Mouse (Mus musculus) hindbrain, embryonic 13.5 days (tissue): ENCODE measurements around the gene Sp3. TPM values are rescaled to one million over a fixed set of nuclear protein-coding genes. Genes with fewer than 3 reads are reported as not detected.

Source experiments
- ATAC-seq: fragments of 200-750 bp; cut with Nextera tagmentation; 2 replicates; pipeline ENCODE4 v1.8.0; 2017; ENCODE audit warnings: moderate TSS enrichment; ENCODE audit not compliant: low FRiP score
- H3K27ac ChIP-seq: fragments of 300-500 bp; sonication (generic); 2 replicates; pipeline ENCODE4 v1.5.1; 2015; ENCODE audit warnings: inconsistent platforms, mild to moderate bottlenecking, moderate library complexity
- H3K27me3 ChIP-seq: fragments of 300-500 bp; sonication (generic); 2 replicates; pipeline ENCODE4 v1.6.1; 2015; ENCODE audit warnings: mild to moderate bottlenecking, inconsistent platforms
- H3K36me3 ChIP-seq: fragments of 300-500 bp; sonication (generic); 2 replicates; pipeline ENCODE4 v1.6.1; 2015; ENCODE audit warnings: mild to moderate bottlenecking, inconsistent platforms
- H3K4me1 ChIP-seq: fragments of 300-500 bp; sonication (generic); replicated peaks from 2 replicates; pipeline ENCODE4 v1.6.1; 2015; ENCODE audit warnings: inconsistent platforms
- H3K4me2 ChIP-seq: fragments of 300-500 bp; sonication (generic); 2 replicates; pipeline ENCODE4 v1.6.1; 2015; ENCODE audit warnings: inconsistent platforms, mild to moderate bottlenecking, moderate library complexity
- H3K4me3 ChIP-seq: fragments of 300-500 bp; sonication (generic); 2 replicates; pipeline ENCODE4 v1.5.1; 2015; ENCODE audit warnings: mild to moderate bottlenecking, inconsistent platforms
- H3K9ac ChIP-seq: fragments of 300-500 bp; sonication (generic); 2 replicates; pipeline ENCODE4 v1.6.1; 2015; ENCODE audit warnings: mild to moderate bottlenecking, inconsistent platforms
- H3K9me3 ChIP-seq: fragments of 300-500 bp; sonication (generic); 2 replicates; pipeline ENCODE4 v1.6.1; 2016; ENCODE audit warnings: inconsistent platforms
- WGBS: fragments of 180-500 bp; shearing (Covaris S2); methylation state at CpG from one replicate; pipeline ENCODE4 v1.1.7; 2015; 5-methylcytosine and 5-hydroxymethylcytosine counted together
- polyA plus RNA-seq: library from polyadenylated mRNA; unstranded; fragments of >200 nt; fragmentation: Nextera tagmentation; extraction: Ambion mirVana; gene quantifications from 2 replicates; pipeline ENCODE4 v1.2.1, GENCODE M21; 2015

The Sp3 gene
- polyA plus RNA-seq, 1 experiment from 2014 or later, result 43.3 TPM

DNA sequence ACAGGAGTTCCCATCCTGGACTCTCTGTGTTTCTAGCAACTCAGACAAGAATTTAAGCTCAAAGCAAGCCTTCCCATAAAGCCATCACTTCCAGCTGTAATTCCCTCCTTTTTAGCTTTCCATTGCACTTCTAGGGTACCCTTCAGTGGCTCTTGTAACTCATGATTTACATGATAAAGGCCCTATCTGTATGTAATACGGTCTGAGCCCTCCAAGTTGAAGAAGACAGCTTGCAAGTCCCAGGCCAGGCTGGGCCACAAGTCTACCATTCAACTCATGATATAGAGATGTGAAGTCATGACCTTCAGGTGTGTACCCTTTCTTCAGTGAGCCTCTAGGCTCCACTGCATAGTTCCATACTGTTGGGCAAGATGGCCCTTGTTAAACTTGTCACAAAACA, 5.3 kb upstream of the Sp3 start:
- no peaks in the 10 kb centered on the region for H3K27me3 ChIP-seq
- no peak overlapping the region for H3K4me2 ChIP-seq
- H3K4me3 ChIP-seq, result no peak overlapping the region
- peaks cover 5% of the 10 kb centered on the region for H3K4me1 ChIP-seq
- WGBS, result 29% methylated on average over 1 of the region's 1 CpGs
- H3K27ac ChIP-seq, result no peak overlapping the region
- H3K9me3 ChIP-seq, result 0 out of 2 replicates have a peak, but pooled peaks cover 6% of the 10 kb centered on the region
- no peak overlapping the region for H3K9ac ChIP-seq
- ATAC-seq, result no peak
- peaks cover 3% of the 10 kb centered on the region for H3K36me3 ChIP-seq

DNA sequence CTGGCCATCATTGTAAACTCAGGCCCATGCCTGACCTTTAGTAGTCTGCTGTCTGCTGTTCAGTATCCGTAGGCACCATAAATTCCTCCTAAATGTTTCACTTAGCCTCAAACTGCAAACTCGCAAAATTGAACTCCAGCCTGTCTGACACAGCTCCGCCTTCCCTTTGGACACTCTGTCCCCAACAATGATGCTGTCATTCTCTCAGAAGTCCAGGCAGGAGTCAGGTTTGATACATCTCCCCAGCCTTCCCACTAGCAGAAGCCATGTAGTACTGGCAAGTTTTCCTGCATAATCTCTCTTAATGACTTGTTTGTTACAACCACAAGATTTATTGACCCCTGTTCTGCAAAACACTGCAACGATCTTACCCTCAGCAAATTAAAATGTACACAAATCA, 4.6 kb upstream of the Sp3 start:
- Histone ChIP-seq H3K4me3 (no peak overlapping the region), H3K9me3 (0 out of 2 replicates have a peak, but pooled peaks cover 6% of the 10 kb centered on the region), H3K27ac (no peak overlapping the region), H3K9ac (no peak overlapping the region), H3K36me3 (peaks cover 3% of the 10 kb centered on the region), H3K4me2 (no peak overlapping the region), H3K4me1 (peaks cover 5% of the 10 kb centered on the region), H3K27me3 (no peaks in the 10 kb centered on the region)
- no peak for ATAC-seq
- 65% methylated on average over 4 of the region's 4 CpGs for WGBS

GRCm38 (mm10) chr2:72983211-72983610, 3.0 kb upstream of the Sp3 start:
- H3K36me3 ChIP-seq, result peaks cover 3% of the 10 kb centered on the region; the same call in 1 of the 2 replicates
- H3K9ac ChIP-seq, result no peak overlapping the region
- H3K4me1 ChIP-seq, result peaks cover 5% of the 10 kb centered on the region
- H3K9me3 ChIP-seq, result no peaks in the 10 kb centered on the region
- no peaks in the 10 kb centered on the region for H3K27me3 ChIP-seq
- no peak overlapping the region for H3K4me3 ChIP-seq
- 94% methylated on average over 3 of the region's 3 CpGs for WGBS
- H3K4me2 ChIP-seq, result no peak overlapping the region
- H3K27ac ChIP-seq, result no peak overlapping the region
- no peak for ATAC-seq

DNA sequence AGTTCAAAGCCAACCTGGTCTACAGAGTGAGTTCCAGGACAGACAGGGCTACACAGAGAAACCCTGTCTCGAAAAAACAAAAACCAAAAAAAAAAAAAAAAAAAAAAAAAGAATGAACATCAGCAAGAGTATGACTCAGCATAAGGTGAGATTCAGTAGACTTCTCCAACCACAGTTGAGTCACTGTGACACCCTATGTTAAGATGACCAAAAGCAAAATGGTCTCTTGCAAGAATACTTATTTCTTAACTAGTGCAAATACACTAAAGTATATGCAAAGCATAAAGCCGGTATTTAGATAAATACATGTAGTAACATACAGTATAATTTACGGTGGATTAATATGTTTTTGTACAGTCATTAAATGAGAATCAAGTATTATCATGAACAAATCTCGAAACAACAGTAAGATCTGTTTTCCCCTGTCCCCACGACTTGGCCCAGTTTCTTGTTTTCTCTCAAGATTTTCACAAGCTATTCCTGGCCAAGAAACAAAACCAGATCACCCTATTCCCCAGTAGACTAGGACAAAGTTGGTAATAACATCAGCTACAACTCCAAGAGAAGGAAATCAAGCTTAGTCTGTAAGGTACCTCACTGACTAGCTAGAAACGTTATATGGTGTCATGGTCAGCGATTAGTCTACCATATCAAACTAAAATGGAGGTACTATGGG, 2.0 kb upstream of the Sp3 start:
- no peaks in the 10 kb centered on the region for H3K27me3 ChIP-seq
- no peak for ATAC-seq
- no peak overlapping the region for H3K4me3 ChIP-seq
- no peaks in the 10 kb centered on the region for H3K36me3 ChIP-seq
- H3K9ac ChIP-seq, result no peak overlapping the region
- H3K4me1 ChIP-seq, result peaks cover 11% of the 10 kb centered on the region
- no peak overlapping the region for H3K27ac ChIP-seq
- H3K9me3 ChIP-seq, result no peaks in the 10 kb centered on the region
- WGBS, result 92% methylated on average over 7 of the region's 7 CpGs
- H3K4me2 ChIP-seq, result no peak overlapping the region

DNA sequence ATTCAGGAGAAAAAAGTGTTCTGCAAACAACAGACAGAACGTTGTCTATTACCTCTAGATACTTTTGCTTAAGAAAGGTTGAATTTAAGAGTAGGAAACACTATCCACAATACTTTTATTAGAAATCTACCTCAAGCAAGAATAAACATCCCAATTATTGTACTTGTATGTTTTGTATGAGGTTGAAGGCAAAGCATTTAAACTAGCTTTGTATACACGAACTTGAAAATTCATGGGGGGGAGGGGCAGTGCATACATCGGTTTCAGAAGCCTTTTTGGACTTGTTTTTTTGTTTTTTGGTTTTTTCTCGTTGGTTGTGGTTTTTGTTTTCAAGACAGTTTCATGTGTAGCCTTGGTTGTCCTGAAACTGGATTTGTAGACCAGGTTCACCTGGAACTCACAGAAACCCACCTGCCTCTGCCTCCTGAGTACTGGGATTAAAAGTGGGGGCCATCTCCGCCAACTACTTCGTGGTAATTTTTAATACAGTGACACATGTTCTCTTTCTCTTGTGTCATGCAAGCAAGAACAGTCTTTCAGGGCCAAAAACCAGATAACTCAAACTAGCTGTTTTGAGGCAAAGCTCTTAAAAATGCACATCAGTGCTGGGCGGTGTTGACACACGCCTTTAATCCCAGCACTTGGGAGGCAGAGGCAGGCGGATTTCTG, 1.3 kb upstream of the Sp3 start:
- Histone ChIP-seq H3K9ac (peak overlapping the region; percentile 100), H3K9me3 (no peaks in the 10 kb centered on the region), H3K4me1 (peaks cover 15% of the 10 kb centered on the region), H3K36me3 (no peaks in the 10 kb centered on the region), H3K27ac (peak overlapping the region; percentile 100; the same call in 1 of the 2 replicates), H3K4me3 (peak overlapping the region; percentile 98), H3K4me2 (peak overlapping the region; percentile 61), H3K27me3 (no peaks in the 10 kb centered on the region)
- ATAC-seq, result no peak
- 71% methylated on average over 9 of the region's 9 CpGs for WGBS

DNA sequence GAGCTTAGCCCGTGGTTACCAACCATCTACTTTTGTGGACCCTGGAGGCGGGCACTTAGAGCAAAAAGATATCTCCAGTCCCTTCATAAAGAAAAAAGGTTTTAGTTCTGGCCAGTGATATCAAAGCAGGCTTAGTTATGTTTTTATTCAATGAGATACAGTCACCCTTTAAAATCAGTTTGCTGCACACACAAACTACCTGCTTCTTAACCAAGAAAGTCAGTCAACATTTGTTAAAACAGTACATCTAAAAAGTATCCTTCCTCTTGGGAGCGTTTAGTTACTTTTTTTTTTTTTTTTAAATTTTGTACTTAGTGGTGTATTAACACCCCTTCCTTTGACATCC, 802 bp upstream of the Sp3 start:
- Histone ChIP-seq H3K4me3 (peak overlapping the region; percentile 98), H3K27me3 (no peaks in the 10 kb centered on the region), H3K4me2 (peak overlapping the region; percentile 61), H3K9me3 (no peaks in the 10 kb centered on the region), H3K4me1 (peaks cover 19% of the 10 kb centered on the region), H3K27ac (peak overlapping the region; percentile 100), H3K9ac (peak overlapping the region; percentile 100), H3K36me3 (no peaks in the 10 kb centered on the region)
- WGBS, result 19% methylated on average over 3 of the region's 3 CpGs
- no peak for ATAC-seq

DNA sequence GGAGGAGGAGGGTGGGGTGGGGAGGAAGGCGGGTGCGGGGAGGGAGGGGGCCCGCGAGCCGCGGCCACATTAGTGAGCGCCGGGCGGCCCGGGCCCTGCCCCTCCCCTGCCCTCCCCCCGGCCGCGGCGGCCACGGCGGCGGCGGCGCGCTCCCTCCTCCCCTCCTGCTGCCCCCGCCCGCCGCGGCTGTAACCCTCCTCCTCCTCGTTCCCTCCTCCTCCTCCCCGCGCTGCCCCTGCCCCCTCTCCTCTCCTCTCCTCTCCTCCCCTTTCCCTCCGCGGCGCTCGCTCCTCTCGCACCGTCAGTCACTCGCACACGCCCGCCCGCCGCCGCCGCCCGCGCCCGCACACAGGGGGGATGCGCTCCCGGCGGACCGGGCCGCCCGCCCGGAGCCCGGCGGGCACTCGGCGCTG, 581 bp downstream of the Sp3 start:
- peak; percentile 61 for ATAC-seq
- H3K4me3 ChIP-seq, result peak overlapping the region; percentile 98
- WGBS, result 0% methylated on average over 19 of the region's 54 CpGs

GRCm38 (mm10) chr2:72978901-72979658, 1.2 kb downstream of the Sp3 start:
- Histone ChIP-seq H3K9me3 (no peaks in the 10 kb centered on the region), H3K4me1 (peaks cover 26% of the 10 kb centered on the region), H3K4me2 (peak overlapping the region; percentile 60), H3K36me3 (peaks cover 3% of the 10 kb centered on the region; the same call in 1 of the 2 replicates), H3K4me3 (peak overlapping the region; percentile 98), H3K9ac (peak overlapping the region; percentile 100), H3K27me3 (no peaks in the 10 kb centered on the region), H3K27ac (peak overlapping the region; percentile 100)
- WGBS, result under 1% methylated on average over 55 of the region's 107 CpGs
- peak; percentile 82 for ATAC-seq

More for the DNA sequence above, 581 bp downstream of the Sp3 start:
- no peaks in the 10 kb centered on the region for H3K9me3 ChIP-seq
- no peaks in the 10 kb centered on the region for H3K27me3 ChIP-seq
- peak overlapping the region; percentile 100 for H3K27ac ChIP-seq
- H3K36me3 ChIP-seq, result peaks cover 3% of the 10 kb centered on the region; the same call in 1 of the 2 replicates
- peak overlapping the region; percentile 100 for H3K9ac ChIP-seq
- H3K4me1 ChIP-seq, result peaks cover 26% of the 10 kb centered on the region
- peak overlapping the region; percentile 60 for H3K4me2 ChIP-seq

DNA sequence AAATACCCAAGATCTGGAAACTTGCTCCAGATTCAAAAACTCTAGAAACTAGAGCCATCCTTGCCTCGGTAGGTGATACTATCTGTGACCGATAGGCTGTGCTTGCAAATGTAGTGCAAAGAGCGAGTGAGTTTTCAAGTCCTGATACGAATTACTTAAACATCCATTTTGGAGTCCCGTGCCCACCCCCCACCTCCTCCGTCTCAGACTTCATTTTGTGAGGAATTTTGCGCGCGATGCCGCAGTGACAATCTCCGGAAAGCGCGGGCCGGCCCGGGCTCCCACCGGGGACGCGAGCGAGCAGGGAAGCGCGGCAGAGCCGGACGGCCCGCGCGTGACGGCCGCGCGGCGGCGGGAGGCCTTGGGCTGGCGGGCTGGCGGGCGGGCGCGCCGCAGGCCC, 1.8 kb downstream of the Sp3 start:
- ATAC-seq, result peak; percentile 15; the same call in 1 of the 2 replicates
- Histone ChIP-seq H3K27me3 (no peaks in the 10 kb centered on the region), H3K4me1 (peaks cover 26% of the 10 kb centered on the region), H3K4me2 (peak overlapping the region; percentile 60), H3K36me3 (peaks cover 3% of the 10 kb centered on the region; the same call in 1 of the 2 replicates), H3K9ac (peak overlapping the region; percentile 100), H3K27ac (peak overlapping the region; percentile 100), H3K9me3 (no peaks in the 10 kb centered on the region), H3K4me3 (peak overlapping the region; percentile 98)
- under 1% methylated on average over 38 of the region's 38 CpGs for WGBS

- no peak for ATAC-seq
- peak overlapping the region; percentile 45 for H3K4me2 ChIP-seq
- H3K9me3 ChIP-seq, result no peaks in the 10 kb centered on the region
- peak overlapping the region; percentile 16; the same call in 1 of the 2 replicates for H3K4me3 ChIP-seq
- WGBS, result 83% methylated on average over 1 of the region's 1 CpGs
- H3K27ac ChIP-seq, result no peak overlapping the region
- H3K36me3 ChIP-seq, result peaks cover 3% of the 10 kb centered on the region; the same call in 1 of the 2 replicates
- peaks cover 26% of the 10 kb centered on the region for H3K4me1 ChIP-seq
- no peaks in the 10 kb centered on the region for H3K27me3 ChIP-seq
- H3K9ac ChIP-seq, result no peak overlapping the region
Measured at GRCm38 (mm10) chr2:72977272-72977671, 3.0 kb downstream of the Sp3 start.

DNA sequence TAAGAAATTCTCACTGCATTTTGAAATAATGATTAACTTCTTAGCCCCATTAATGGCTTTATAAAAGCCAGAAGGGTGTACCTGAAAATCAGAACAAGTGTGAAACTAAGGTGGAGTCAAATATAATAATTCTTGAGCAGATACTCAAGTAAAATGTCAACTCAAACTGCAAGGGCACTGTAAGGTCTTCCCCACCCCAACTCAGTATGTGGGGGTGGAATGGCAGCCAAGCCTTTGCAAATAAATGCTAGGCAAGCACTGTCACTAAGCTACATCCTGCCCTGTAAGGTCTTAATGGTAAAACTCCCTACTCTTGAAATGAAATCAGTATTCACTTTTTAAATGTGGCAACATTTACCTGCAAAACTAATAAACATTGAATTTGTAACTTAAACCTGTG, 4.2 kb downstream of the Sp3 start:
- Histone ChIP-seq H3K27ac (no peak overlapping the region), H3K36me3 (peaks cover 6% of the 10 kb centered on the region), H3K9ac (no peak overlapping the region), H3K4me3 (no peak overlapping the region), H3K27me3 (no peaks in the 10 kb centered on the region), H3K9me3 (no peaks in the 10 kb centered on the region), H3K4me1 (peaks cover 23% of the 10 kb centered on the region), H3K4me2 (peak overlapping the region; percentile 21; the same call in 1 of the 2 replicates)
- no peak for ATAC-seq

DNA sequence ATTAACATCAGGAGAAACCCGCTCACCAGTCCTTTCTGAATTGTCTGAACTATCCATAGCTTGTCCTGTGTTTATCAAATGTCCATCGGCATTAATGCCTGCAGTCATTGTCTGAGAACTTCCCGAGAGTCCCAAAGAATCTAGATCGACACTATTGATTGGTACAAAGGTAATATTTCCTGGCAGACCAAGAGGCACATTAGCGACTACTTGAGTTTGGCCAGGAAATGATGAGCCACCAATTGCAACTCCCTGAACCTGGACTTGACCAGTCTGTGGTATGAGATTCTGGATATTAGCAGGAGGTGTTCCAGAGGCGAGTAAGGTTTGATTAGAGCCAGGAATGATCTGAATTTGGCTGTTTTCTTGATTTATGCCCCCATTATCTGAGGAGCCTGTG, 9.4 kb downstream of the Sp3 start:
- no peak overlapping the region for H3K4me3 ChIP-seq
- H3K27me3 ChIP-seq, result no peaks in the 10 kb centered on the region
- H3K9ac ChIP-seq, result no peak overlapping the region
- H3K36me3 ChIP-seq, result peaks cover 21% of the 10 kb centered on the region
- no peak for ATAC-seq
- no peak overlapping the region for H3K4me2 ChIP-seq
- H3K27ac ChIP-seq, result no peak overlapping the region
- H3K4me1 ChIP-seq, result peaks cover 15% of the 10 kb centered on the region
- no peaks in the 10 kb centered on the region for H3K9me3 ChIP-seq
- WGBS, result 91% methylated on average over 6 of the region's 6 CpGs
